Mouse (Mus musculus) heart, adult 9 months (tissue): ENCODE data around the gene Rgs4.

Source experiments
- DNase-seq, 2 experiments: peaks; one replicate each; pipeline ENCODE4 v3.0.0; 2022; ENCODE audit warnings: low spot score in 2 of 2

The Rgs4 gene

GRCm38 (mm10) chr1:169747473-169747872 lies at the start of gene Rgs4:
Rgs4 (minus strand) TSS chr1:169747642.
- peak; percentile 39 to 48 for DNase-seq

- no peak for DNase-seq
Measured at GRCm38 (mm10) chr1:169792437-169792836, 45.0 kb upstream of the Rgs4 start.

GRCm38 (mm10) chr1:169785981-169786380 lies 38.5 kb upstream of the Rgs4 start:
- no peak for DNase-seq

GRCm38 (mm10) chr1:169776566-169776965 lies 29.1 kb upstream of the Rgs4 start:
- DNase-seq = no peak

GRCm38 (mm10) chr1:169764619-169764955 lies 17.1 kb upstream of the Rgs4 start:
- no peak for DNase-seq

GRCm38 (mm10) chr1:169763858-169764618 lies 16.6 kb upstream of the Rgs4 start:
- DNase-seq = no peak

- no peak for DNase-seq
Measured at GRCm38 (mm10) chr1:169762524-169762923, 15.1 kb upstream of the Rgs4 start.

- no peak for DNase-seq
Measured at GRCm38 (mm10) chr1:169756532-169756931, 9.1 kb upstream of the Rgs4 start.

- no peak for DNase-seq
Measured at GRCm38 (mm10) chr1:169752395-169752794, 5.0 kb upstream of the Rgs4 start.

GRCm38 (mm10) chr1:169748439-169748838 lies 997 bp upstream of the Rgs4 start:
- DNase-seq = no peak

GRCm38 (mm10) chr1:169747902-169748301 lies 460 bp upstream of the Rgs4 start:
- DNase-seq = no peak

GRCm38 (mm10) chr1:169741147-169741546 lies 6.3 kb downstream of the Rgs4 start:
- DNase-seq = no peak

- peak; percentile 49 to 66 for DNase-seq
Measured at GRCm38 (mm10) chr1:169737231-169737630, 10.2 kb downstream of the Rgs4 start.

- peak in 1 of 2 experiments; percentile 10 for DNase-seq
Measured at GRCm38 (mm10) chr1:169736139-169736538, 11.3 kb downstream of the Rgs4 start.

- no peak for DNase-seq
Measured at GRCm38 (mm10) chr1:169730599-169731100, 16.8 kb downstream of the Rgs4 start.

GRCm38 (mm10) chr1:169726319-169726718 lies 21.1 kb downstream of the Rgs4 start:
- no peak for DNase-seq

GRCm38 (mm10) chr1:169721836-169722235 lies 25.6 kb downstream of the Rgs4 start:
- no peak for DNase-seq

GRCm38 (mm10) chr1:169704395-169705087 lies 42.9 kb downstream of the Rgs4 start:
- DNase-seq = no peak

GRCm38 (mm10) chr1:169699184-169699583 lies 48.3 kb downstream of the Rgs4 start:
- DNase-seq = no peak

GRCm38 (mm10) chr1:169697236-169697635 lies 50.2 kb downstream of the Rgs4 start:
- DNase-seq = no peak

- DNase-seq = no peak
Measured at GRCm38 (mm10) chr1:169695356-169695755, 52.1 kb downstream of the Rgs4 start.

GRCm38 (mm10) chr1:169693537-169693936 lies 53.9 kb downstream of the Rgs4 start:
- no peak for DNase-seq

GRCm38 (mm10) chr1:169693040-169693439 lies 54.4 kb downstream of the Rgs4 start:
- no peak for DNase-seq
